Mouse (Mus musculus) ovary, adult 18-20 months (tissue): Measurements from ENCODE around the gene Dmd.
A peak's percentile ranks its signal among the peaks of the same experiment; 100 is the strongest.

Experiments
- DNase-seq: peaks from one replicate; pipeline ENCODE4 v3.0.0; 2022; ENCODE audit warnings: low spot score, mixed read lengths

Dmd gene

GRCm38 (mm10) chrX:85048141-85049110, 2099.8 kb downstream of the Dmd start:
- peak; percentile 42 for DNase-seq

- no peak for DNase-seq
Observed at GRCm38 (mm10) chrX:85049593-85049992, 2100.9 kb downstream of the Dmd start.

- no peak for DNase-seq
Observed at GRCm38 (mm10) chrX:85073602-85074001, 2124.9 kb downstream of the Dmd start.

GRCm38 (mm10) chrX:85076845-85077244, 2128.2 kb downstream of the Dmd start:
- DNase-seq, result peak; percentile 60

GRCm38 (mm10) chrX:85077605-85078004, 2128.9 kb downstream of the Dmd start:
- DNase-seq, result no peak

GRCm38 (mm10) chrX:85079174-85079573, 2130.5 kb downstream of the Dmd start:
- no peak for DNase-seq

- DNase-seq, result peak; percentile 2
Observed at GRCm38 (mm10) chrX:85084237-85085153, 2135.8 kb downstream of the Dmd start.

- DNase-seq, result no peak
Observed at GRCm38 (mm10) chrX:85089506-85089905, 2140.8 kb downstream of the Dmd start.

- no peak for DNase-seq
Observed at GRCm38 (mm10) chrX:85093354-85093753, 2144.7 kb downstream of the Dmd start.

- DNase-seq, result peak; percentile 5
Observed at GRCm38 (mm10) chrX:85098691-85099090, 2150.0 kb downstream of the Dmd start.

GRCm38 (mm10) chrX:85112418-85112817, 2163.7 kb downstream of the Dmd start:
- DNase-seq, result no peak

- DNase-seq, result no peak
Observed at GRCm38 (mm10) chrX:85132706-85133105, 2184.0 kb downstream of the Dmd start.

- no peak for DNase-seq
Observed at GRCm38 (mm10) chrX:85137293-85137692, 2188.6 kb downstream of the Dmd start.

- DNase-seq, result no peak
Observed at GRCm38 (mm10) chrX:85171264-85171663, 2222.6 kb downstream of the Dmd start.

- no peak for DNase-seq
Observed at GRCm38 (mm10) chrX:85187565-85187964, 2238.9 kb downstream of the Dmd start.

- no peak for DNase-seq
Observed at GRCm38 (mm10) chrX:85193856-85194255, 2245.2 kb downstream of the Dmd start.

GRCm38 (mm10) chrX:85197688-85198087, 2249.0 kb downstream of the Dmd start:
- no peak for DNase-seq

- DNase-seq, result no peak
Observed at GRCm38 (mm10) chrX:85199398-85199797, 2250.7 kb downstream of the Dmd start.

GRCm38 (mm10) chrX:85207001-85207400, 2258.3 kb downstream of the Dmd start:
- DNase-seq, result no peak

- DNase-seq, result no peak
Observed at GRCm38 (mm10) chrX:85226883-85227282, 2278.2 kb downstream of the Dmd start.

- no peak for DNase-seq
Observed at GRCm38 (mm10) chrX:85249379-85249778, 2300.7 kb downstream of the Dmd start, which contains the start of gene Fthl17a. Fthl17a (plus strand) TSS chrX:85249679.
